8 mouse cellular contexts compared by ENCODE assay signal in genomic region chr5:118477131-118478119, GRCm38 (mm10).
DNase-seq lines count a peak whose midpoint lies in the region; ATAC-seq and TF ChIP-seq lines count a peak whose summit lies in the region.

No protein-coding gene starts in this region.

- intact Hi-C loops in left cerebral cortex, postnatal 4 days (cut with DNase I), result no loop called here

- no peak overlapping the region for H3K27ac ChIP-seq in kidney, postnatal 0 days
- no peak overlapping the region for H3K27ac ChIP-seq in forebrain, embryonic 15.5 days (replicated peaks)
- H3K27ac ChIP-seq in limb, embryonic 14.5 days (replicated peaks; ENCODE audit: low read depth, low read length), result peak overlapping the region; percentile 65
- H3K27ac ChIP-seq in stomach, embryonic 15.5 days, result no peak overlapping the region

- no peaks in the 10 kb centered on the region for H3K9me3 ChIP-seq in kidney, postnatal 0 days (replicated peaks; ENCODE audit: low read length)
- H3K9me3 ChIP-seq in forebrain, embryonic 15.5 days, result no peaks in the 10 kb centered on the region
- H3K9me3 ChIP-seq in limb, embryonic 14.5 days (ENCODE audit: control insufficient read depth, low read length), result no peaks in the 10 kb centered on the region
- H3K9me3 ChIP-seq in stomach, embryonic 15.5 days, result no peaks in the 10 kb centered on the region

- H3K9ac ChIP-seq in kidney, postnatal 0 days (ENCODE audit: low read depth, low read length), result 0 out of 2 replicates have a peak overlapping the region, but pooled peaks have one; percentile 41
- H3K9ac ChIP-seq in forebrain, embryonic 15.5 days (replicated peaks), result peak overlapping the region; percentile 21; the same call in 1 of the 2 replicates
- peak overlapping the region; percentile 41; the same call in 1 of the 2 replicates for H3K9ac ChIP-seq in limb, embryonic 14.5 days (ENCODE audit: low read depth, low read length, severe bottlenecking)
- H3K9ac ChIP-seq in stomach, embryonic 15.5 days, result no peak overlapping the region

- H3K27me3 ChIP-seq in kidney, postnatal 0 days (ENCODE audit: insufficient read depth, low read length), result no peaks in the 10 kb centered on the region
- H3K27me3 ChIP-seq in forebrain, embryonic 15.5 days, result no peaks in the 10 kb centered on the region
- H3K27me3 ChIP-seq in limb, embryonic 14.5 days (ENCODE audit: control insufficient read depth, insufficient read depth, low read length), result no peaks in the 10 kb centered on the region
- H3K27me3 ChIP-seq in stomach, embryonic 15.5 days (replicated peaks), result no peaks in the 10 kb centered on the region

- ATAC-seq in kidney, postnatal 0 days (replicated peaks; ENCODE audit: low FRiP score, low read depth), result no peak
- 0 out of 2 replicates have a peak, but pooled peaks have one; percentile 11 for ATAC-seq in forebrain, embryonic 15.5 days (replicated peaks)
- ATAC-seq in limb, embryonic 14.5 days (ENCODE audit: low FRiP score, low read depth), result no peak
- no peak for ATAC-seq in stomach, embryonic 15.5 days (ENCODE audit: insufficient read depth, low FRiP score, low read depth)

- no peaks in the 10 kb centered on the region for H3K36me3 ChIP-seq in kidney, postnatal 0 days (ENCODE audit: insufficient read depth, low read length)
- H3K36me3 ChIP-seq in forebrain, embryonic 15.5 days, result no peaks in the 10 kb centered on the region
- no peaks in the 10 kb centered on the region for H3K36me3 ChIP-seq in limb, embryonic 14.5 days (ENCODE audit: control insufficient read depth, insufficient read depth, low read length)
- no peaks in the 10 kb centered on the region for H3K36me3 ChIP-seq in stomach, embryonic 15.5 days

- no peak for TF ChIP-seq POLR2A in limb, embryonic 14.5 days (IDR thresholded peaks at IDR 0.05; ENCODE audit: borderline replicate concordance, extremely low read depth, insufficient read depth, insufficient read length)

- H3K4me2 ChIP-seq in kidney, postnatal 0 days (ENCODE audit: low read length), result peak overlapping the region; percentile 56
- H3K4me2 ChIP-seq in forebrain, embryonic 15.5 days (replicated peaks), result peak overlapping the region; percentile 64
- peak overlapping the region; percentile 60 for H3K4me2 ChIP-seq in limb, embryonic 14.5 days (replicated peaks; ENCODE audit: low read depth, low read length, severe bottlenecking)
- peak overlapping the region; percentile 51 for H3K4me2 ChIP-seq in stomach, embryonic 15.5 days

- DNase-seq in kidney, postnatal 0 days (ENCODE audit: low spot score), result peak; percentile 39
- DNase-seq in kidney, postnatal 14 days, result no peak
- no peak for DNase-seq in limb, embryonic 14.5 days (ENCODE audit: low spot score)
- DNase-seq in right cerebral cortex, adult 2 months (ENCODE audit: low spot score in 2 of 2), result no peak
- no peak for DNase-seq in gastrocnemius, postnatal 4 days (ENCODE audit: low spot score in 2 of 2)
- DNase-seq in left cerebral cortex, postnatal 4 days, result no peak

- peak overlapping the region; percentile 9; the same call in 1 of the 2 replicates for H3K4me3 ChIP-seq in kidney, postnatal 0 days (replicated peaks; ENCODE audit: low read depth, low read length)
- H3K4me3 ChIP-seq in forebrain, embryonic 15.5 days, result no peak overlapping the region
- H3K4me3 ChIP-seq in limb, embryonic 14.5 days (replicated peaks; ENCODE audit: low read length), result peak overlapping the region; percentile 25
- H3K4me3 ChIP-seq in stomach, embryonic 15.5 days (replicated peaks), result peak overlapping the region; percentile 18; the same call in 1 of the 2 replicates

- 52% methylated on average over 19 of the region's 19 CpGs for WGBS in kidney, postnatal 0 days
- WGBS in forebrain, embryonic 15.5 days, result 57% methylated on average over 19 of the region's 19 CpGs
- WGBS in limb, embryonic 14.5 days, result 57% methylated on average over 19 of the region's 19 CpGs
- WGBS in stomach, embryonic 15.5 days, result 57% methylated on average over 19 of the region's 19 CpGs

- no peaks in the 10 kb centered on the region; the same call in 1 of the 2 replicates for H3K4me1 ChIP-seq in kidney, postnatal 0 days (replicated peaks; ENCODE audit: insufficient read depth, low read length)
- H3K4me1 ChIP-seq in forebrain, embryonic 15.5 days, result 0 out of 2 replicates have a peak, but pooled peaks cover 9% of the 10 kb centered on the region
- H3K4me1 ChIP-seq in limb, embryonic 14.5 days (ENCODE audit: control insufficient read depth, insufficient read depth, low read length), result peaks cover 17% of the 10 kb centered on the region
- H3K4me1 ChIP-seq in stomach, embryonic 15.5 days, result peaks cover 13% of the 10 kb centered on the region

- no peak for TF ChIP-seq CTCF in kidney, postnatal 0 days (IDR thresholded peaks at IDR 0.05; ENCODE audit: low read depth)
